In the genomic region with DNA sequence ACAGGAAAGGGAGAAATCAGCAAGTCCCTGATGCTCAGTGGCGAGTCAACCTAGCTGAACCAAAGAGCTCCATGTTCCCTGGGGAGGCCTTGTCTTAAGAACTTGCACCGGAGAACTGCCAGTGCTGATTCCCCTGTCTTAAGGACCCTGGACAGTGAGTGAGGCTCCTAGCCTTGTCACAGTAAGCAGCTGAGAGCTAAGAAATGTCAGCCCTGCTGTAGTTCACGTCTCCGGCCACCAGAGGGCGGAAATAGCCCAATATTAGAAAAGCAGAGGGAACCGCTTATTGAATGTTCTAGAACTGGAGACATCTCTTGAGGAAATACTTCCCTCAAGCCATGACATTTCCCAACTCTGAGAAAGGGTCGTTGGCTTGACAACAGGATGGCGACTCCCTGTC, we compare ENCODE assay signal across 8 mouse cellular contexts. TPM values are rescaled to one million over a fixed set of nuclear protein-coding genes. Genes with fewer than 3 reads are reported as not detected.
DNase-seq lines count a peak whose midpoint lies in the region; ATAC-seq lines count a peak whose summit lies in the region.

No protein-coding gene starts in this region.

- no peaks in the 10 kb centered on the region for H3K27me3 ChIP-seq in hindbrain, embryonic 10.5 days (ENCODE audit: insufficient read depth, poor library complexity, severe bottlenecking)
- no peaks in the 10 kb centered on the region for H3K27me3 ChIP-seq in hindbrain, embryonic 12.5 days
- no peaks in the 10 kb centered on the region for H3K27me3 ChIP-seq in neural tube, embryonic 12.5 days (replicated peaks)

- no peak overlapping the region for H3K27ac ChIP-seq in hindbrain, embryonic 10.5 days
- H3K27ac ChIP-seq in hindbrain, embryonic 12.5 days, result no peak overlapping the region
- no peak overlapping the region for H3K27ac ChIP-seq in neural tube, embryonic 12.5 days

- ATAC-seq in hindbrain, embryonic 12.5 days (ENCODE audit: low FRiP score), result no peak
- peak; percentile 88 for ATAC-seq in frontal cortex, adult (ENCODE audit: low TSS enrichment)
- peak; percentile 53; the same call in 1 of the 2 replicates for ATAC-seq in neural tube, embryonic 12.5 days (ENCODE audit: low FRiP score, low read depth)

- intact Hi-C loops in left cerebral cortex, postnatal 36 days (cut with DNase I), result loop anchor here (5.0 kb wide), 2 partner anchors 54 to 529 kb away; no protein-coding TSS in a partner anchor

- H3K4me2 ChIP-seq in hindbrain, embryonic 12.5 days (replicated peaks), result no peak overlapping the region
- no peak overlapping the region for H3K4me2 ChIP-seq in neural tube, embryonic 12.5 days (replicated peaks)

- H3K9me3 ChIP-seq in hindbrain, embryonic 10.5 days, result no peaks in the 10 kb centered on the region
- H3K9me3 ChIP-seq in hindbrain, embryonic 12.5 days (replicated peaks), result no peaks in the 10 kb centered on the region
- no peaks in the 10 kb centered on the region for H3K9me3 ChIP-seq in neural tube, embryonic 12.5 days

- no peaks in the 10 kb centered on the region for H3K4me1 ChIP-seq in hindbrain, embryonic 10.5 days (replicated peaks)
- H3K4me1 ChIP-seq in hindbrain, embryonic 12.5 days, result no peaks in the 10 kb centered on the region
- H3K4me1 ChIP-seq in neural tube, embryonic 12.5 days, result no peaks in the 10 kb centered on the region

- no peak overlapping the region for H3K9ac ChIP-seq in hindbrain, embryonic 12.5 days
- no peak overlapping the region for H3K9ac ChIP-seq in neural tube, embryonic 12.5 days

- DNase-seq in hindbrain, embryonic 10.5 days (ENCODE audit: low spot score), result peak; percentile 77
- peak; percentile 25 for DNase-seq in cerebellum, adult 11-12 months
- DNase-seq in kidney, adult 11 months, result peak; percentile 38
- DNase-seq in left cerebral cortex, postnatal 36 days (ENCODE audit: low spot score in 2 of 2), result peak; percentile 62 to 71
- peak; percentile 83 for DNase-seq in testis, postnatal 10 days (ENCODE audit: low spot score)

- H3K36me3 ChIP-seq in hindbrain, embryonic 10.5 days, result no peaks in the 10 kb centered on the region
- H3K36me3 ChIP-seq in hindbrain, embryonic 12.5 days, result no peaks in the 10 kb centered on the region
- no peaks in the 10 kb centered on the region for H3K36me3 ChIP-seq in neural tube, embryonic 12.5 days

- H3K4me3 ChIP-seq in hindbrain, embryonic 10.5 days, result no peak overlapping the region
- no peak overlapping the region for H3K4me3 ChIP-seq in hindbrain, embryonic 12.5 days
- no peak overlapping the region for H3K4me3 ChIP-seq in neural tube, embryonic 12.5 days

- WGBS in hindbrain, embryonic 10.5 days, result 27% methylated on average over 8 of the region's 8 CpGs
- WGBS in hindbrain, embryonic 12.5 days, result 27% methylated on average over 8 of the region's 8 CpGs
- 29% methylated on average over 8 of the region's 8 CpGs for WGBS in neural tube, embryonic 12.5 days

RNA-seq across cellular contexts. Expression of gene Cd1d1, which starts 34.1 kb away (rescaled TPM):
- polyA plus RNA-seq in hindbrain, embryonic 10.5 days (2016; fragmentation: Nextera tagmentation; extraction: Ambion mirVana), result 24.0 and 32.4 TPM in 2 replicates
- polyA plus RNA-seq in hindbrain, embryonic 12.5 days (2016; fragmentation: Nextera tagmentation; extraction: Ambion mirVana), result 71.0 and 76.1 TPM in 2 replicates
- 1 to 10 TPM in 1 of 2 experiments, under 1 TPM in 1; 0.94 to 2.4 TPM for total RNA-seq in left cerebral cortex, postnatal 36 days (2021)
- 71.2 and 72.4 TPM in 2 replicates for polyA plus RNA-seq in neural tube, embryonic 12.5 days (2016; fragmentation: Nextera tagmentation; extraction: Ambion mirVana)

Comparison
In these comparisons a context has a peak if more than half of its experiments do, and no peak if none do; other contexts are left out.
1. DNase-seq: peak in every context shown above with its lines; median percentile 83 in testis, postnatal 10 days; 77 in hindbrain, embryonic 10.5 days; 66 in left cerebral cortex, postnatal 36 days; 38 in kidney, adult 11 months; 25 in cerebellum, adult 11-12 months.